Mouse (Mus musculus) right cerebral cortex, postnatal 14 days (tissue): ENCODE data around the gene Intu.

Experiments used
- DNase-seq: peaks from one replicate; pipeline ENCODE4 v3.0.0; 2022

Gene Intu

GRCm38 (mm10) chr3:40531286-40532141 is at the start of gene Intu:
TSS of gene Intu (plus strand) at chr3:40531286.
- DNase-seq, result peak; percentile 40

- no peak for DNase-seq
These were observed 47.8 kb upstream of the Intu start for GRCm38 (mm10) chr3:40483221-40483654.

- no peak for DNase-seq
These were observed 43.7 kb upstream of the Intu start for GRCm38 (mm10) chr3:40487381-40487780.

- no peak for DNase-seq
These were observed 39.3 kb upstream of the Intu start for GRCm38 (mm10) chr3:40491742-40492141.

- no peak for DNase-seq
These were observed 32.2 kb upstream of the Intu start for GRCm38 (mm10) chr3:40498898-40499297.

GRCm38 (mm10) chr3:40500157-40500808 is 30.8 kb upstream of the Intu start:
- no peak for DNase-seq

GRCm38 (mm10) chr3:40504377-40504776 is 26.7 kb upstream of the Intu start:
- no peak for DNase-seq

GRCm38 (mm10) chr3:40505451-40506014 is 25.6 kb upstream of the Intu start:
- DNase-seq, result no peak

- no peak for DNase-seq
These were observed 22.0 kb upstream of the Intu start for GRCm38 (mm10) chr3:40508927-40509576.

- peak; percentile 15 for DNase-seq
These were observed 20.5 kb upstream of the Intu start for GRCm38 (mm10) chr3:40510567-40510966.

- DNase-seq, result no peak
These were observed 17.9 kb upstream of the Intu start for GRCm38 (mm10) chr3:40512936-40513829.

GRCm38 (mm10) chr3:40518240-40518639 is 12.8 kb upstream of the Intu start:
- no peak for DNase-seq

- no peak for DNase-seq
These were observed 11.5 kb upstream of the Intu start for GRCm38 (mm10) chr3:40519555-40519954.

- DNase-seq, result no peak
These were observed 10.5 kb upstream of the Intu start for GRCm38 (mm10) chr3:40520567-40520966.

- DNase-seq, result no peak
These were observed 8.6 kb upstream of the Intu start for GRCm38 (mm10) chr3:40522446-40522845.

GRCm38 (mm10) chr3:40522846-40523245 is 8.2 kb upstream of the Intu start:
- DNase-seq, result no peak

GRCm38 (mm10) chr3:40523371-40523783 is 7.7 kb upstream of the Intu start:
- no peak for DNase-seq

- no peak for DNase-seq
These were observed 6.2 kb upstream of the Intu start for GRCm38 (mm10) chr3:40524841-40525240.

- peak; percentile 74 for DNase-seq
These were observed 5.7 kb upstream of the Intu start for GRCm38 (mm10) chr3:40525341-40525740.

GRCm38 (mm10) chr3:40526095-40526494 is 5.0 kb upstream of the Intu start:
- DNase-seq, result no peak

- DNase-seq, result no peak
These were observed 3.9 kb upstream of the Intu start for GRCm38 (mm10) chr3:40527218-40527617.
